Mouse (Mus musculus) left cerebral cortex, postnatal 36 days (tissue): ENCODE results near the gene Katnal1. TPM values are rescaled to one million over a fixed set of nuclear protein-coding genes. Genes with fewer than 3 reads are reported as not detected.

ENCODE experiments used
- DNase-seq, 2 experiments: peaks; one replicate each; pipeline ENCODE4 v3.0.0; 2021 to 2022; ENCODE audit warnings: low spot score in 2 of 2, mixed read lengths in 1 of 2
- intact Hi-C: fragments of 180-260 bp; cut with DNase I; formaldehyde crosslinking; loops from one replicate; pipeline ENCODE4 v1.15.1; 2025
- total RNA-seq, 2 experiments: library from RNA; stranded (reverse); gene quantifications; 2 replicates each; pipeline ENCODE4 v1.2.3; 2021

Gene Katnal1
- total RNA-seq, 2 experiments from 2014 or later, result 69.5 to 72.8 TPM

- intact Hi-C loops, result loop anchor here (5.0 kb wide), 1 partner anchor 96 kb away; no protein-coding TSS in a partner anchor
- no peak for DNase-seq
These were observed 27.0 kb upstream of the Katnal1 start for GRCm38 (mm10) chr5:148956091-148956490.

GRCm38 (mm10) chr5:148955575-148955974 lies 26.5 kb upstream of the Katnal1 start:
- intact Hi-C loops, result loop anchor here (5.0 kb wide), 1 partner anchor 97 kb away; no protein-coding TSS in a partner anchor
- no peak for DNase-seq

- intact Hi-C loops, result loop anchor here (5.0 kb wide), 1 partner anchor 98 kb away; no protein-coding TSS in a partner anchor
- no peak for DNase-seq
These were observed 25.4 kb upstream of the Katnal1 start for GRCm38 (mm10) chr5:148954314-148955060.

- intact Hi-C loops, result no loop called here
These were observed 24.0 kb upstream of the Katnal1 start for GRCm38 (mm10) chr5:148953098-148953497.

GRCm38 (mm10) chr5:148952419-148952818 lies 23.3 kb upstream of the Katnal1 start:
- no peak for DNase-seq
- intact Hi-C loops, result no loop called here

More at GRCm38 (mm10) chr5:148953098-148953497, 24.0 kb upstream of the Katnal1 start:
- DNase-seq, result no peak

GRCm38 (mm10) chr5:148951360-148951759 lies 22.2 kb upstream of the Katnal1 start:
- intact Hi-C loops, result no loop called here
- no peak for DNase-seq

- DNase-seq, result no peak
- intact Hi-C loops, result no loop called here
These were observed 20.9 kb upstream of the Katnal1 start for GRCm38 (mm10) chr5:148950064-148950463.

- no peak for DNase-seq
- intact Hi-C loops, result no loop called here
These were observed 19.5 kb upstream of the Katnal1 start for GRCm38 (mm10) chr5:148948577-148948976.

- no peak for DNase-seq
- intact Hi-C loops, result no loop called here
These were observed 18.3 kb upstream of the Katnal1 start for GRCm38 (mm10) chr5:148947412-148947811.

- intact Hi-C loops, result no loop called here
- no peak for DNase-seq
These were observed 17.7 kb upstream of the Katnal1 start for GRCm38 (mm10) chr5:148946787-148947186.

- no peak for DNase-seq
- intact Hi-C loops, result no loop called here
These were observed 16.6 kb upstream of the Katnal1 start for GRCm38 (mm10) chr5:148945735-148946134.

GRCm38 (mm10) chr5:148944024-148944423 lies 14.9 kb upstream of the Katnal1 start:
- DNase-seq, result no peak
- intact Hi-C loops, result no loop called here

GRCm38 (mm10) chr5:148943444-148943843 lies 14.3 kb upstream of the Katnal1 start:
- no peak for DNase-seq
- intact Hi-C loops, result no loop called here

GRCm38 (mm10) chr5:148942957-148943356 lies 13.8 kb upstream of the Katnal1 start:
- intact Hi-C loops, result no loop called here
- no peak for DNase-seq

- DNase-seq, result no peak
- intact Hi-C loops, result no loop called here
These were observed 13.2 kb upstream of the Katnal1 start for GRCm38 (mm10) chr5:148942305-148942704.

- DNase-seq, result no peak
- intact Hi-C loops, result no loop called here
These were observed 12.7 kb upstream of the Katnal1 start for GRCm38 (mm10) chr5:148941867-148942266.

- intact Hi-C loops, result no loop called here
- no peak for DNase-seq
These were observed 10.8 kb upstream of the Katnal1 start for GRCm38 (mm10) chr5:148939948-148940382.

GRCm38 (mm10) chr5:148936516-148936951 lies 7.4 kb upstream of the Katnal1 start:
- no peak for DNase-seq

GRCm38 (mm10) chr5:148935871-148936270 lies 6.8 kb upstream of the Katnal1 start:
- intact Hi-C loops, result no loop called here

More at GRCm38 (mm10) chr5:148936516-148936951, 7.4 kb upstream of the Katnal1 start:
- intact Hi-C loops, result no loop called here

GRCm38 (mm10) chr5:148935071-148935821 lies 6.1 kb upstream of the Katnal1 start:
- DNase-seq, result no peak
- intact Hi-C loops, result no loop called here

More at GRCm38 (mm10) chr5:148935871-148936270, 6.8 kb upstream of the Katnal1 start:
- no peak for DNase-seq
